Mouse (Mus musculus) liver, postnatal 0 days (tissue): ENCODE data around the gene Rpl10a.

ENCODE experiments used
- CTCF ChIP-seq: sonication (generic); IDR thresholded peaks from 2 replicates; pipeline ENCODE4 v1.5.1; 2016; ENCODE audit warnings: antibody characterized with exemption, low read depth
- EP300 ChIP-seq: IDR thresholded peaks from 2 replicates; pipeline ENCODE4 v1.6.1; 2016; ENCODE audit warnings: antibody characterized with exemption, low read depth, mild to moderate bottlenecking

DNA sequence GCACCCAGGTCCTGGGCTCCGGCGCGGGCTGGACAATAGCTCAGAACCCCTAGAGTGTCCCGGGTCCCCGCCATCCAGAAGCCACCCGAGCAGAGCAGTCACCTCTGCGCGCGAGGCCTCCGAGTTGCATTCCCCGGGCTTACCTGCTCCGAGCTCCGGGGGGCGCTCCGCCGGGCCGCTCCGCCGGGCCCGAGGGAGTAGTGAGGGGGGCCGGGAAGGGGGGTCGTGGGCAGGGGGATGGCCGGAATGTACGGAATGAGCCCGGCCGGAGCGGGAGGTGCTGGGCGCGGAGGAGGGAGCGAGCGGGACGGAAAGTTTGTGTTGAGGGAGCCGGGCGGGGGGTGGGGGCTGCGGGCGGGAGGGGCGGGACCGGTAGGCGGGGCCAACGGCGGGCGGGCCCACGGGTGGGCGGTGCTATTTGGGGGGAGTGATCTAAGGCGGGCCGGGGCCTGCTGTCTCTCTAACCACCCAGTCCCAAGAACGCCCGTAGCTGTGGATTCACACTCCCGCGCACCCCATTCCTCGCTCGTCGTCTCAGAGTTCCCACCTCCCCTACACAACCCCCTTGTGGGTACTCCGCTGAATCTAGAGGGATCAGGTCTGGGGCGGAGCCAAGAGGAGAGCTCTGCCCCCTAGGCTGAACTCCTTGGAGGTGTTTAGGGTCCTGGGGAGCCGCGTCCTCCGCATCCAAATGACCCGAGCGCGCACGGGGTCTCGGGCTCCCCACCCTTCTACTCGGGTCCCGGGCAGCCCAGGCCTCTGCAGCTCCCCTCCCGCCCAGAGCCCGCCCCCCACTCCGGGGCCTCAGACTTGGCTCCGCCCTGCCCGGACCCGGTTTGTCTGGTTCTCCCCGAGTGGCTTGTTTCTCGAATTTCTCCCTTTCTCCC is 22.4 kb downstream of the Rpl10a start, which contains the start of gene Tead3:
- TF ChIP-seq CTCF (no peak), EP300 (no peak)
